Mouse (Mus musculus): ENCODE measurements around the gene Ackr3.

DNA sequence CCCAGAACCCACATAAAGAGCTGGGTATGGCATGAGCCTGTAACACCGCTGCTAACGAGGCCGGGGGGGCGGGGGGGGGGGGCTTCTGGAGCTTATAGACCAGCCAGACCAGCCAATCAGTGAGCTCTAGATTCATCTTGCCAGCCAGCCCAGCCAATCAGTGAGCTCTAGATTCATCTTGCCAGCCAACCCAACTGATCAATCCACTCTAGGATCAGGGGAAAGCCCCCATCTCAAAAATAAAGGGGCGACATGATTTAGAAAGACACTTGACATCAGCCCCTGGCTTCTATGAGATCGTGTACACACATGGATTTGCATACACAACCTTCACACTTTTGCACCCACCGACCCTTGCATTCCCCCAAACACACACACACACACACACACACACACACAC lies 23.3 kb upstream of the Ackr3 start:
- no peak for TF ChIP-seq CHD2 (IDR thresholded peaks at IDR 0.05; ENCODE audit: low read length)
- TF ChIP-seq POLR2A (IDR thresholded peaks at IDR 0.05; ENCODE audit: low read depth, low read length): no peak
- no peak for TF ChIP-seq MAFK (IDR thresholded peaks at IDR 0.05; ENCODE audit: insufficient replicate concordance, low read length)
- 0 out of 2 replicates have a peak, but pooled peaks have one; percentile 3 for TF ChIP-seq EP300 (IDR thresholded peaks at IDR 0.05; ENCODE audit: low read length)
- TF ChIP-seq CTCF (conservative IDR thresholded peaks at IDR 0.05 in 1 of 2, IDR thresholded peaks at IDR 0.05 in 1 of 2; ENCODE audit: low read depth in 2 of 2, low read length in 2 of 2): no peak
- TF ChIP-seq GABPA (IDR thresholded peaks at IDR 0.05; ENCODE audit: insufficient replicate concordance, low read depth, low read length): no peak
- no peak for TF ChIP-seq ELF1 (IDR thresholded peaks at IDR 0.05; ENCODE audit: low read depth, low read length)
- TF ChIP-seq KAT2A (IDR thresholded peaks at IDR 0.05; ENCODE audit: insufficient replicate concordance, low read length): no peak
- TF ChIP-seq RCOR1 (conservative IDR thresholded peaks at IDR 0.05; ENCODE audit: low read depth, low read length): no peak
- TF ChIP-seq NRF1 (IDR thresholded peaks at IDR 0.05; ENCODE audit: low read depth, low read length): no peak

Measured in CH12.LX (cell line).